25 mouse cellular contexts compared by ENCODE assay signal in genomic region chr17:66550486-66550885, GRCm38 (mm10). TPM values are rescaled to one million over a fixed set of nuclear protein-coding genes. Genes with fewer than 3 reads are reported as not detected.
"Had no signal": no experiment of that assay in that cellular context is flagged by ENCODE, and none has a peak within 500 bp of the region (broad histone marks: within the 10 kb centered on the region; RNA-seq: fewer than 3 reads in every experiment).

No protein-coding gene starts in this region.

- ATAC-seq: intestine, postnatal 0 days; liver, embryonic 12.5 days; lung, postnatal 0 days; midbrain, embryonic 13.5 days; midbrain, embryonic 16.5 days had no signal

- H3K27ac ChIP-seq: layer of hippocampus, adult 2 months; limb, embryonic 10.5 days; limb, embryonic 13.5 days; liver, embryonic 12.5 days; midbrain, embryonic 10.5 days; midbrain, embryonic 13.5 days; neural tube, embryonic 13.5 days had no signal

- H3K27me3 ChIP-seq: limb, embryonic 13.5 days; liver, embryonic 12.5 days; megakaryocyte, embryonic 14.5 days; midbrain, embryonic 13.5 days; neural tube, embryonic 13.5 days had no signal

- H3K4me1 ChIP-seq: limb, embryonic 10.5 days; limb, embryonic 13.5 days; liver, embryonic 12.5 days; megakaryocyte, embryonic 14.5 days; midbrain, embryonic 10.5 days; midbrain, embryonic 13.5 days; neural tube, embryonic 13.5 days had no signal

- H3K4me3 ChIP-seq: layer of hippocampus, adult 2 months; limb, embryonic 10.5 days; limb, embryonic 13.5 days; liver, embryonic 12.5 days; midbrain, embryonic 10.5 days; midbrain, embryonic 13.5 days; myocyte; neural tube, embryonic 13.5 days had no signal

- H3K9me3 ChIP-seq: limb, embryonic 10.5 days; limb, embryonic 13.5 days; midbrain, embryonic 13.5 days; neural tube, embryonic 13.5 days had no signal

- H3K9ac ChIP-seq: limb, embryonic 13.5 days; liver, embryonic 12.5 days; lung, embryonic 14.5 days; midbrain, embryonic 13.5 days; neural tube, embryonic 13.5 days had no signal

- DNase-seq: kidney, adult 8-10 months; kidney, postnatal 14 days; kidney, postnatal 4 days; layer of hippocampus, adult 9-11 months; liver; lung, embryonic 14.5 days; retina, postnatal 1 day; right cerebral cortex, postnatal 25 days; thymus, adult 18-20 months; thymus, postnatal 36 days had no signal

- H3K36me3 ChIP-seq: limb, embryonic 10.5 days; limb, embryonic 13.5 days; liver, embryonic 12.5 days; midbrain, embryonic 10.5 days; midbrain, embryonic 13.5 days; neural tube, embryonic 13.5 days had no signal

- H3K4me2 ChIP-seq: limb, embryonic 13.5 days; liver, embryonic 12.5 days; lung, embryonic 14.5 days; midbrain, embryonic 13.5 days; neural tube, embryonic 13.5 days had no signal

RNA-seq across cellular contexts. Expression of gene Themis3, which starts 43.9 kb away (rescaled TPM):
- polyA plus RNA-seq: limb, embryonic 10.5 days; liver, embryonic 12.5 days; liver, embryonic 16.5 days; midbrain, embryonic 10.5 days; midbrain, embryonic 13.5 days; midbrain, embryonic 16.5 days; myocyte; neural tube, embryonic 13.5 days; spleen, adult 2 months; urinary bladder, adult 2 months had no signal
